Mouse (Mus musculus): ENCODE measurements around the gene Gm13283.
A peak's percentile ranks its signal among the peaks of the same experiment; 100 is the strongest.
"Not testable (repeated sequence)": the region's sequence is repeated elsewhere in the genome, so short reads cannot be mapped to it uniquely, and the experiment has no call there.

Gene Gm13283

DNA sequence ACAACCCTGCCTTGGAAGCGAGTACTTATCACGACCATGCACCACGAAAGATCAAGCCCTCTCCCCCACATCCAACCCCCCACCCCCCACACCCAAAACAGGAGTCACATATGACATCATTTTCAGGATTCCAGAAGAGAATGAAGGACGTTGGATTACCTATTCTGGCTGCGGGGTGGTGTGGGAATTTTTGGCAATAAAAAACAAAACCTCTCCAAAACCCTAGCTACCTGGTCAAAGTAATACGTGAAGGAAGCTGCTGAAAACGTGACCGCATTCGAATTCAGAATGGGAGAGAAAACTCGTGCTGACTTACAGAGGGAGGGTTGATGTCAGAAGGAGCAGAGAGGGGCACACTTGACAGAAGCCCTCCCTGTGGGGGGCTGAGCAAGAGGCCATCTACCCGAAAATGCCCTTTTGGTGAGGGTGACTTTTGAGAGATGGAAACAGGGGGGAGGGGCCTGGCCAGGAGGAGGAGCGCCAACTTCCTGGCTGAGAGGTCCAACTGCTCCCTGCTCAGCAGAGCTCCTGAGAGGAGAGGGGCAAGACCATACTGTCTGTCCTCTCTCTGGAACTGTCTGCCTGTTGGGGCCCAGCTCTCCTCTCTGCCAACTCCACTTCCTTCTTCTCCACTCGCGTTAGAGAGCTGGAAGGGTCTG lies at the start of gene Gm13283:
TSS of gene Gm13283 (plus strand) at position 510 of the 659 bp plus-strand sequence.
- peak; percentile 28 for DNase-seq

DNA sequence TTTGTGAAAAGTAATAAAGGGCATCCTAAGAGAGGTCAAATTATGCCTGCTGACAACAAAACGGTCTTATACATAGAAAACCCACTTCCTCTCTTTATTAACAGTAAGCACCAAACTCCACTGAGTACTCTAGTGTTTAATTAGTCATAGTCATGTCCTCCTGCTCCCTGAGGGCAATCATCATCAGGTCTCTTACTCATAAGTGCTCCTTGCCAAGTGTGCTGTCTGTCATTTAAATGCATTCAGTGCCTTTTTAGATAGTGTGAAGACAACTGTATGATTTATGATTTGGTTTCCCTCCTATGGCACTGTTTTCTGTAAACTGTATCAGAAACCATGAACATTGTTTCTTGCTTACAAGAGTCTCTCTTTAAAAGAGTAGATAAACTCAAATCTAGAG lies 45.6 kb upstream of the Gm13283 start:
- no peak for DNase-seq

DNA sequence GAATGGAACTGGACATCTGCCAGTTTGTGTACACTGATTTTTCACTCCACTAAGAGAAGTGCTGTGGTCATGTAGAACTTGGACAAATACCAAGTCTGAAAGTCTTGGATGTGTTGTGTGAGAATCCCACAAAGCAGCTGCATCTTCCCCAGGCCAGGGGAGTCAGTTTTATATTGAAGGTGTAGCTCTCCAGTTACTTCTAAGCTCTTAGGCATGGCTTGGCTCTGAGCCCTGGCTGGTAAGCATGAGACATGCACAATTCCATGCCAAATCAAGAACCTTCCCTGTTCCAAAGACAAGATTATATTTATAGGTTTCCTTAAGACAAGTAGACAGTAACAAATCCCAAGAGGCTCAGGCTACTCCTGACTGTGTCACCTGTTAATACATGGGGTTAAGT lies 44.9 kb upstream of the Gm13283 start:
- DNase-seq = no peak

DNA sequence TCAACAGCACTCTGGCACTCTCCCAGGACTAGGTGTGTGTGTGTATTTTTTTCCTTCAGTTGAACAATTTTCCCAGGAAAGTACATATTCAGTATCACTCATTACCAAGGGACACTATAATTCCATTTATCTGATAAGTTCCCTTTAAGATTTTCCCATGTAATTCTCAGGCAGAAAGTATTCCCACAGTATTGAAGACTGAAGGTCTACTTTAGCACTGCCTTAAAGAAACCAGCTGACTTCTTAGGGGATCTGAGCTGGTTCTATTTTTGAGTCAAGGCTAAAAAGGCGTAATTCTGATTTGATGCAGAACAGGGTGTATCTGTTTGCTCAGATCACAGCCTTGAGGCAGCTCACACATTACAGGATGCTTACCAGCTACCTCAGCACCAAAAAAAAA lies 41.2 kb upstream of the Gm13283 start:
- DNase-seq = no peak

DNA sequence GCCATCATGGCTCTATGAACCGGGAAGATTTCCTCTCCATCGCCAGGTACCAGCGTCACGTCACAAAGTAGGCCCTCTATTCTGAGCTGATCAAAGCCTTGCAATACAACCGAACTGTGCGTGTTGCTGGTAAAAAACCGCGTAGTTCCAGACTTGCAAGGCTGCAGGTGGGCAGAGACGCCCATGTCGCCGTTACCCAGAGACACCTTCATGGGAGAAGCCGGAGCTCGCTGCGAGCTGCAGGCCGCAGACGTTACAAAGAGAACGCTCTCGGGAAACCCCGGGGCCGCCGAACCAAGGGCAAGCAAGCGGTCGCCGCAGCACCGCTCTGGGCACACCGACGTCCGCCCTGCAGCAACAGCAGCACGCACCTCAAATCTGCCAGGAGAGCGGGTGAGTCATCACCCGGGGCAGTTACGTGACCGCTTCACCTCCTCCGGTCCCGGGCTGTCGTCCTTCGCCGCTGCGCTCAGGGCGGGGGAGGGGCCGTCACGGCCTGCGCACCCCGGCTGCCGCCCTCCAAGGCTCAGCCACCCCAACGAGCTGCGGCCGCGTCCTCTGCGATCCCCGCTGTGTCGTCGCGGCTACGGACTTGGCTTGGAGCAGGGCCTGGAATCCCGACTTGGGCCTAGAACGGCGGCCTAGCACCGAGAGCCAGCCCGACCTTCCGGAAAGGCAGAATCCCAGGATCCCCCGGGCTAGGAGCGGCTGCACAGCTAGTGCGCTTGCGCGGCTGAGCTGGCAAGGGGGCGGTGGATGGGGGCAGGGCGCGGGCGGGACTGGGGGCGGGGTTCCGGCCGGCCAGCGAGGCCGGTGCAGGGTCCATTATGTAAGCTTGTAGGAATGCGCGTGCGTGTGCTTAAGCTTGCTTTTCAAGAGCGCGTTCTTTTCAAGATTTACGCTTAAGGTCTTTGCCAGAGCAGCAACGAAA lies 37.9 kb upstream of the Gm13283 start, which contains the start of the genes Gm26566 and Klhl9:
TSS of gene Gm26566 (plus strand) at position 15 of the 931 bp plus-strand sequence.
TSS of gene Klhl9 (minus strand) at position 675 of the 931 bp plus-strand sequence.
- peak; percentile 89 for DNase-seq

DNA sequence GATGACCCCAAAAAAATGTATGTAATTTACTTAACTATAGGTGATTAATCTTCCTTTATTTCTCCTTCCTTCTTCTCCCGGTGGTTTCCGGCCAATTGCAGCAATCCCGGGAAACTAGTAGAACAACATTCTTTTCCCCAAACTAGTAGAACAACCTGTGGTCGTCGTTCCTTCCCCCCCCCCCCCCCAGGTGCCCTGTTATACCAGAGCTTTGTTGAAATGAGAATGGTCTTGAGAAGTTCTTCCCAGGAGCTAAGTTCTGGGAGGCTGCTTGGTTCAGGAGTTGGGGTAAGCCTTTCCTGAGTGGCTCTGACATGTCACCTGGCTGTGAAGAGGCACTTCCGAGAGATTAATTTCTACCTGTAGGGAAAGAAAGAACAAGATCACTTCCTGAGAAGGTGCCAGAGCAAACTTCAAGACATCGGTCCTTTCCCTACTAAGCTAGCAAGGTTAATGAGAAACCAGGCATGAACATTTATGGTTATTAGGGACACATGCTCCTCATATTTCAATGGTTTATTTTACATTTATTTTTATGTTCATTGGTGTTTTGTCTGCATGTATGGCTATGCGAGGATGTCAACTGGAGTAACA lies 36.3 kb upstream of the Gm13283 start:
- no peak for DNase-seq

DNA sequence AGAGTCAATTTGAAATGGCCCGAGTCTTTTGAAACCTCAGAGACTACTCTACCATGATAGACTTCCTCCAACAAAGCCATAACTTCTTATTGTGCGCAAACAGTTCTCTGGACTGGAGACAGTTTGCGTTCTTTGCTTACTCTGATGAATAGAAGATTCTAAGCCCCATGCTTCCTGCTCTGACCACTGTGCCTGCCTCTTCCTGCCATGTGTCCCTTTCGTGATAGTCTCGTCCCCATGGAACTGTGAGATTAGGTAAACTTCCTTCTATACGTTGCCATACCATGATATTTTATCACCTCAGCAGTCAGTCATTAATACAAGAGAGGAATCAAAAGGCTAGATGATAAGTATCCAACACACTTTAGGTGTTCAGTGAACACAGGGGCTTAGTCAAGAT lies 33.2 kb upstream of the Gm13283 start:
- DNase-seq = no peak

DNA sequence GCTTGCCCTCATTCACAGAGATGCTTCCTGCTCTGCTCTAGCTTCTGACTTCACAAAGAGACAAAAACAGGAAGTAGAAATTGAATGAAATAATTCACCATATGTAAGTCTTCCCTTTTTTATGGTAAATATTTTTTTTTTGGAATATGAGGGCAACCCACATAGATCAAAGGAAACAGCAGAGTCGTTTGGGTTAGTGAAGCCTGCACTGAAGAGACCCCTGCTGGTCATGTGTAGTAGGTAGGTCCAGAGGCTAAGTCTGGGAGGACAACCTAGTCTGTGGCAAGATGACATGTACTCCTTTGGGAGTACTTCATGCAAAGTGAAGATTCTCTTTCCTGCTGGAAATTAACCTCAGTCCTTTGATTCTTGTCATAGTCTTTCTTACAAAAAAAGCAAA lies 32.6 kb upstream of the Gm13283 start:
- peak; percentile 58 for DNase-seq

DNA sequence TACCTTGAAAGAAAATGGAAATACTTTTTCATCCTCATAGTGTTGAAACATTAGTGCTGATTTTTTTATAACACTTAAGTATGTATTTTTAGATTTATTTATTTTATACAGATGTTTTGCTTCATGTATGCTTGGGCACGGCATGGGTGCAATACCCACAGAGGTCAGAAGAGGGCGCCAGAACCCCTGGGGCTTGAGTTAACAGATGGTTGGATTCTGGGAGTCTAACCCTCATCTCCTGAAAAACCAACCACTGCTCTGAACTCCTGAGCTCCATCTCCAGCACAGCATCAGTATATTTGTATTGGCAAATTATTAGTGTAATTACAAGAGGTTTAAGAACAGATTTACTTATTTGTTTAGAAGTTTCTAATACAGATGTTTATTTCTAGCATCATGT lies 21.4 kb upstream of the Gm13283 start:
- DNase-seq = peak; percentile 79

DNA sequence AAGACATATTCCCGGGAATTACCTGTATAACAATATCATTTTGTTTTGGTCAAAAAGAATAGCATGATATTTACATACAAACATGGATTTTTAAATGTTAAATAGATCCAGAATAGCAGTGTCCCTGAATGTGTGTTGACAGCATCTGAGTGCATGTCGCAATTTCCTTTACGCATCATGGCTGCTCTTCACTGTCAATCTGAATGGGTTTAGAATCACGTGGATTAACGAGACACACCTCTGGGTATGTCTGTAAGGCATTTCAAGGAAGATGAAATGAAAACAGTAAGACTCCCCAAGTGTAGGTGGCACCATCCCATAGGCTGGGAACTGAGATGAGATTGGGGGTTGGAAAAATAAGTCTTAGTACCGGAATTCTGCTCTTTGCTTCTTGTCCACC lies 20.9 kb upstream of the Gm13283 start:
- DNase-seq = no peak

DNA sequence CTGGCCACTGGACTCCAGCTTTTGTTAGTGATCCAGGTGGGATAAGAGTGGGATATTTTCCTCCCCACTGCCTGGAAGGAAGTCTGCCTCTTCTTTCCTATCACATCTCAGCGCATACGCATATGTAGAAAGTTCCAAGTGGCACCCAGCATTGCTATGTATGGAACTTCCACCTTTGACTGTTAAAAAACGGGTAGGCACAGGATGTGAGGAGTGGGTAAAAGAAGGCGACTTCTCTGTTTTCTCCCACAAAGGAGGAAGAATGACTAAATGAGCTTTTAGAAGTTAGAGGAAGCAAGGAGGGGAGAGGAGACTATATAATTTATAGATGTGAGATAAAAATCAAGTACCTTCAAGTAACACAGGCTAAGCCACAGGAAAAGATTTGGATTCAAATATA lies 18.5 kb upstream of the Gm13283 start:
- DNase-seq = no peak

DNA sequence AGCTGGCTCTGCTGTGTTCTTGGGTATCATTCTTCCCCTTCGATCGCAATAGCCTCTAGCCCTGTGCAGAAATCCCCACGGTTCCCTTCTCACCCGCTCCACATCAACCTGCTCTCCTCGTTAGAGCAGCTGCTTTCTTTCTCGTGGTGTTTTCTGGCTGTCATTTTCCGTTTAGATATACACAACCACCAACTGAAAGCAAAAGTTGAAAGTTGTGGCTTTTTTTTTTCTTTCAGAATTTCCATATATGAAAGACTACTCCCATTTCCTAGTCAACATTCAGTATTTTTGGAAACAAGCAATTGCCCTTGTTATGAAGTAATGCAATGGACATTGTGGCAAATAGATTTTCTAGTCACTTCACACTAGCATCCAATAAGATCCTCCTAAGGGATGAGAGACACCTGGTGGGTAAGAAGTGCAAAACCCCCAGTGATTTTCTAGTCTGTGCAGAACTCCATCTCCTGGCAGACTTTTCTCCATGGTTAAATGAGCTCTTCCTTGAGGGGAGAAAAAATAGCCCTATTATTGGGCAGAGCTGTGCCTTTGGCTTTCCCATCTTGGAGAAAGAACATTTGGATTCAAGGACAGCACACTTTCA lies 17.0 kb upstream of the Gm13283 start:
- DNase-seq = no peak

DNA sequence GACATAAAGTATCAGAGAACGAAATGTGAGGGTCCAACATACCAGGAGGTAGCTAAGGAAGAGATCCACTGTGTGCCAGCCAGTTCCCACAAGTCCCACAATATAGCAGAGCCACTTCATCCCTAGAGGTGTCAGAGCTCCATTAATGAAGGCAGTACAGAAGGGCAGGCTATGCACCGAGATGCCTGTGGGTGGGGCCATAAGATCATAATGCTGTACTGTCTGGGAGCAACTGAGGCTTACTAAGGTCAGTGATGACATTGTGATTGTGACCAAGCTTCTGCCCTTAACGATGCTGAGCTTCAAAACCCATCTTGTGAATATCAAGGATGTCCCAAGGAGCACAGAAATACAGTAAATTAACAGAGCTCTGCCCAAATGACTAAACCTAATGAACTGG lies 15.7 kb upstream of the Gm13283 start:
- peak; percentile 26 for DNase-seq

DNA sequence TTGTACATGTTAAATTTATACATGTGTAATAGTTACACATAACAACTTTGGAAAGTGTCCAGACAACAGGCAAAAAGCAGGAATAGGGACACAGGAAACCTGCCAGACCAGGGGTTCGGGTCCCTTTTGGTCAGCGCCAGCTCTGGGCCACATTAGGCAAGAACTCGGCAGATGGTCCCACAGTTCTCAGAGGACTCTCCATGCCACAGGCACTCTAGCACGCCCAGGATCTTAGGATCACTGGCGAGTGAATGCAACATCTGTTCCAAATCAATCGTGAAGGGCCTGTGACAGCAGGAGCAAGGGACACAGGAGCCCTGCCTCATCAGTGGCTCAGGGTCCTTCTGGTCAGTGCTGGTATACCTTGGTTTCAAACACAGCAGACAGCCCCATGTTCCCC lies 10.0 kb upstream of the Gm13283 start:
- DNase-seq = no peak

DNA sequence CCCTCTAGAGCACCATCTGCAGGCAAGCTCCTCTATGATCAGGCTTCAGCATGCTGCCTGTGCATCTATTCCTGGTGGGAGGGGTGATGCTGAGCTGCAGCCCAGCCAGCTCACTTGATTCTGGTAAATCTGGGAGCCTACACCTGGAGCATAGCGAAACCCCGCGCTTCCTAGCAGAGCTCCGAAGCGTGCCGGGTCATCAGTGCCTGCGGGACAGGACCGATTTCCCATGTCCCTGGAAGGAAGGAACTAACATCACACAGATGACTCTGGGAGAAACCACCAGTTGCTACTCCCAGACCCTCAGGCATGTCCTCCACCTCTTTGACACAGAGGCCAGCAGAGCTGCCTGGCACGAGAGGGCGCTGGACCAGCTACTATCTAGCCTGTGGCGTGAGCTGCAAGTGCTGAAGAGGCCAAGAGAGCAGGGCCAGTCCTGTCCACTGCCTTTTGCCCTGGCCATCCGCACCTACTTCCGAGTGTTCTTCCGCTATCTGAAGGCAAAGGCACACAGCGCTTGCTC lies 5.0 kb upstream of the Gm13283 start, which contains the start of gene Gm13271:
TSS of gene Gm13271 (plus strand) at position 51 of the 523 bp plus-strand sequence.
- DNase-seq = peak; percentile 68

DNA sequence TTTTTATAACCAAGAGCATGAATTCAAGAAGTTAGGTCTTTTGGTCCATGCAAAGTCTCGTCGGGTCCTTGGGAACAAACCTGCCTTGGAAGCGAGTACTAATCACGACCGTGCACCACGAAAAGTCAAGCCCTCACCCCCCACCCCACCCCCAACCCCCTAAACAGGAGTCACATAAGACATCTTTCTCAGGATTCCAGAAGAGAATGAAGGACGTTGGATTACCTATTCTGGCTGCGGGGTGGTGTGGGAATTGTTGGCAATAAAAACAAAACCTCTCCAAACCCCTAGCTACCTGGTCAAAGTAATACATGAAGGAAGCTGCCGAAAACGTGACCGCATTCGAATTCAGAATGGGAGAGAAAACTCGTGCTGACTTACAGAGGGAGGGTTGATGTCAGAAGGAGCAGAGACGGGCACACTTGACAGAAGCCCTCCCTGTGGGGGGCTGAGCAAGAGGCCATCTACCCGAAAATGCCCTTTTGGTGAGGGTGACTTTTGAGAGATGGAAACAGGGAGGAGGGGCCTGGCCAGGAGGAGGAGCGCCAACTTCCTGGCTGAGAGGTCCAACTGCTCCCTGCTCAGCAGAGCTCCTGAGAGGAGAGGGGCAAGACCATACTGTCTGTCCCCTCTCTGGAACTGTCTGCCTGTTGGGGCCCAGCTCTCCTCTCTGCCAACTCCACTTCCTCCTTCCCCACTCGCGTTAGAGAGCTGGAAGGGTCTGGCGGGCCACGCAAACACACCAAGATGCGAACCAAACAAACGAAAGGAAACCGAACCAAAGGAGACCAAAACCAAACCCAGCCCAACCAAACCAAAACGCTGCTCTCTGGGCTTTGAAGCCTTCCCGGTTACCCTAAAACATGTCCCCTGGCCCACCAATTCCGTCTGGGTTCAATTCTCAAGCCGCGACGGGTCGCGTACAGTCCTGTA lies 3.1 kb upstream of the Gm13283 start:
- DNase-seq = peak; percentile 37

DNA sequence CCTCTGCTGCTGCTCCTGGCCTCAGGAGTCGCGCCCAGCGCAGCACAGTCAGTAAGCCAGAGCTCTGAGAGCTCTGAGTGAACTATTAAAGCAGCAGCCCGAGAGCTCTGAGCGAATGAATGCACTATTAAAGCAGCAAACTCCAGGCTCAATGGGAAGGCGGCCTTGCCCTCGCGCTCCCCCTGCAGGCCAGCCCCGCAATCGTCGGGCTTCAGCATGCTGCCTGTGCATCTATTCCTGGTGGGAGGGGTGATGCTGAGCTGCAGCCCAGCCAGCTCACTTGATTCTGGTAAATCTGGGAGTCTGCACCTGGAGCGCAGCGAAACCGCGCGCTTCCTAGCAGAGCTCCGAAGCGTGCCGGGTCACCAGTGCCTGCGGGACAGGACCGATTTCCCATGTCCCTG lies 2.3 kb upstream of the Gm13283 start:
- peak; percentile 90 for DNase-seq

DNA sequence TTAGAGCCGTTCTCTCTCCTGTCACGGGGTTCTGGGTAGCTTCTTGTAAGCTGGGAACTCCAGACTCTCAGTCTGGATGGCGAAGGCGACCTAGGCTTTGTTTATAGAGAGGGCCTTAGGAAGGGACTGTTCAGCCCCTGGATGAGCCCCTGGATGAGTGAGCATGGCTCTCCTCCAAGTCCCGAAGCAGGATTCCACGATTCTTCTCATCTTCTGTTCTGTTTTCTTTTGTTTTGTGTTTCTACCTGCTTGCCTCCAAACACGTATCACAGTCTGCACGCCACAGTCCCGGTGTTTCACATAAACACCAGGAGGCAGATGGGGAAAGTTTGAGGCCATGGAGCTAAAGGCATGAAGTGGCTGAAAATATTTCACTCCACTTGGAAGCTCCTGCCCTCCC lies 1.2 kb upstream of the Gm13283 start:
- not testable (repeated sequence) for DNase-seq

DNA sequence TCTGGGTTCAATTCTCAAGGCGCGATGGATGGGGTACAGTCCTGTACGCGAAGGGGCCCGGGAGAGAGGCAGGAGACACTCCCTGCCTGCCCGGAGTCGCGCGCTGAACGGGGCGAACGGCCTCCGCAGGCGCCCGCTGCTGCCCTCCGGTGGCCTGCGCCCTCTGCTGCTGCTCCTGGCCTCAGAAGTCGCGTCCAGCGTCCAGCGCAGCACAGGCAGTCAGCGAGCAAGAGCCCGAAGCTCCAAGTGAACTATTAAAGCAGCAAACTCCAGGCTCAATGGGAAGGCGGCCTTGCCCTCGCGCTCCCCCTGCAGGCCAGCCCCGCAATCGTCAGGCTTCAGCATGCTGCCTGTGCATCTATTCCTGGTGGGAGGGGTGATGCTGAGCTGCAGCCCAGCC lies 512 bp downstream of the Gm13283 start:
- DNase-seq = peak; percentile 55

DNA sequence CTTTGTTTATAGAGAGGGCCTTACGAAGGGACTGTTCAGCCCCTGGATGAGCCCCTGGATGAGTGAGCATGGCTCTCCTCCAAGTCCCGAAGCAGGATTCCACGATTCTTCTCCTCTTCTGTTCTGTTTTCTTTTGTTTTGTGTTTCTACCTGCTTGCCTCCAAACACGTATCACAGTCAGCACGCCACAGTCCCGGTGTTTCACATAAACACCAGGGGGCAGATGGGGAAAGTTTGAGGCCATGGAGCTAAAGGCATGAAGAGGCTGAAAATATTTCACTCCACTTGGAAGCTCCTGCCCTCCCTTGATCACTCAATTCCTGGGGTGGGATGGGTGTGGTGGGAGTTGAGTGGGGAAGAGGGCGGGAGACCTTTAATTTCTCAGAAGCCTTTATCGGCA lies 1.9 kb downstream of the Gm13283 start:
- DNase-seq = peak; percentile 90

DNA sequence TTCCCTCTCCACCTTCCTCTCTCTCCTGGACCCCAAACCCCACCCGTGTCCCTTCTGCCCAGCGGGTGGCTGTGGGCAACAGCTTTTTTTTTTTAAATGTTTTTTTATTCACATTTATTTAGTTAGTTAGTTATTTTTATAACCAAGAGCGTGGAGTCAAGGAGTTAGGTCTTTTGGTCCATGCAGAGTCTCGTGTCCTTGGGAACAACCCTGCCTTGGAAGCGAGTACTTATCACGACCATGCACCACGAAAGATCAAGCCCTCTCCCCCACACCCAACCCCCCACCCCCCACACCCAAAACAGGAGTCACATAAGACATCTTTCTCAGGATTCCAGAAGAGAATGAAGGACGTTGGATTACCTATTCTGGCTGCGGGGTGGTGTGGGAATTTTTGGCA lies 2.4 kb downstream of the Gm13283 start:
- peak; percentile 24 for DNase-seq

Measured in thymus, postnatal 25 days (tissue).